In genomic region chr17:35220156-35220952, GRCm38 (mm10) we compare ENCODE assay signal across 10 mouse cellular contexts. TPM values are rescaled to one million over a fixed set of nuclear protein-coding genes. Genes with fewer than 3 reads are reported as not detected.
DNase-seq lines count a peak whose midpoint lies in the region; ATAC-seq and TF ChIP-seq lines count a peak whose summit lies in the region.
"Had no signal": no experiment of that assay in that cellular context is flagged by ENCODE, and none has a peak within 500 bp of the region (broad histone marks: within the 10 kb centered on the region; RNA-seq: fewer than 3 reads in every experiment).

TSS of gene Gm16181 (plus strand) at chr17:35220834.

- no peak for TF ChIP-seq EP300 in liver, postnatal 0 days (IDR thresholded peaks at IDR 0.05; ENCODE audit: low read depth)

- peak within 1 kb of the TSS; percentile 80 for H3K27ac ChIP-seq in liver, postnatal 0 days (ENCODE audit: low read depth)

- H3K9me3 ChIP-seq in liver, postnatal 0 days (ENCODE audit: low read length): no peaks in the 10 kb centered on the region

- H3K9ac ChIP-seq in liver, postnatal 0 days (replicated peaks): no peak within 1 kb of the TSS

- no peak within 1 kb of the TSS for H3K4me3 ChIP-seq in liver, postnatal 0 days (ENCODE audit: low read depth, low read length)

- peaks cover 4% of the 10 kb centered on the region; the same call in 1 of the 2 replicates for H3K27me3 ChIP-seq in liver, postnatal 0 days (ENCODE audit: insufficient read depth, low read length)

- no peak for TF ChIP-seq CTCF in liver, postnatal 0 days (IDR thresholded peaks at IDR 0.05; ENCODE audit: low read depth)

- intact Hi-C loops in heart, postnatal 25 days (cut with DNase I): no loop called here

- ATAC-seq in liver, postnatal 0 days: no peak

- H3K36me3 ChIP-seq in liver, postnatal 0 days (replicated peaks; ENCODE audit: insufficient read depth, low read length): peaks cover 14% of the 10 kb centered on the region; the same call in 1 of the 2 replicates

- H3K4me1 ChIP-seq in liver, postnatal 0 days (ENCODE audit: insufficient read depth): peaks cover 30% of the 10 kb centered on the region

- 55% methylated on average over 28 of the region's 28 CpGs for WGBS in liver, postnatal 0 days (ENCODE audit: insufficient replicate concordance)

- H3K4me2 ChIP-seq in liver, postnatal 0 days (ENCODE audit: low read depth, low read length): peak within 1 kb of the TSS; percentile 56

- peak; percentile 99 for DNase-seq in heart, adult 11 months
- no peak for DNase-seq in heart, adult 8-10 months (ENCODE audit: low spot score)
- DNase-seq in R1 (ENCODE audit: low read depth, low spot score) (peak; percentile 30), adipocyte (ENCODE audit: low spot score) (no peak)
- DNase-seq in heart, postnatal 25 days (ENCODE audit: low spot score): peak; percentile 47
- DNase-seq in liver, postnatal 0 days: no peak
- DNase-seq in frontal cortex, adult 2 months (ENCODE audit: extremely low spot score in 1 of 2, low spot score in 1 of 2): no peak
- no peak for DNase-seq in ovary, postnatal 36 days (ENCODE audit: low spot score)
- DNase-seq: left cerebral cortex, postnatal 4 days had no signal

RNA-seq across cellular contexts. Expression of gene Gm16181, which starts in this region (rescaled TPM):
- total RNA-seq in heart, adult 8-10 months (2022): under 1 TPM in 1 of 4 experiments, not detected in 3; 0.72 TPM
- under 1 TPM; 0.50 to 0.65 TPM for total RNA-seq in heart, postnatal 25 days (2021)
- 0.22 TPM in 2 replicates for polyA plus RNA-seq in liver, postnatal 0 days (2015; fragmentation: Nextera tagmentation; extraction: Ambion mirVana)
- polyA plus RNA-seq in frontal cortex, adult 2 months (2012; rRNA removed): not detected in 2 replicates
- total RNA-seq: left cerebral cortex, postnatal 4 days had no signal
- polyA plus RNA-seq: small intestine, adult 2 months had no signal

Comparison
In these comparisons a context has a peak if more than half of its experiments do, and no peak if none do; other contexts are left out.
1. DNase-seq: peak in heart, adult 11 months (single experiment) and R1 (single experiment); none in heart, adult 8-10 months (single experiment), liver, postnatal 0 days (single experiment), frontal cortex, adult 2 months (0 of 2), adipocyte (single experiment) and ovary, postnatal 36 days (single experiment).
2. Peak in DNase-seq in heart, postnatal 25 days; RNA of the gene not detected or under 1 TPM.